In genomic region chrX:11632011-11632410, GRCm38 (mm10) we compare ENCODE assay signal across 8 mouse cellular contexts.
A peak's percentile ranks its signal among the peaks of the same experiment; 100 is the strongest.
DNase-seq lines count a peak whose midpoint lies in the region; ATAC-seq lines count a peak whose summit lies in the region.

No protein-coding gene starts in this region.

- no peak overlapping the region for H3K4me3 ChIP-seq in liver, embryonic 15.5 days (replicated peaks)

- DNase-seq in cerebellum, postnatal 10 days: peak; percentile 26 to 59
- DNase-seq in cerebellum, adult 9-11 months: no peak
- peak; percentile 40 for DNase-seq in right cerebral cortex, adult 18-20 months
- no peak for DNase-seq in right cerebral cortex, postnatal 14 days
- DNase-seq in thymus, postnatal 25 days: peak; percentile 21
- DNase-seq in cerebellum, adult 11-12 months: no peak
- DNase-seq in right cerebral cortex, postnatal 36 days (ENCODE audit: low spot score in 2 of 2): no peak

- H3K9me3 ChIP-seq in liver, embryonic 15.5 days (replicated peaks): no peaks in the 10 kb centered on the region

- WGBS in liver, embryonic 15.5 days (ENCODE audit: insufficient replicate concordance): 14% methylated on average over 14 of the region's 14 CpGs

- H3K27ac ChIP-seq in liver, embryonic 15.5 days (replicated peaks): no peak overlapping the region

- peak overlapping the region; percentile 38 for H3K4me2 ChIP-seq in liver, embryonic 15.5 days

- H3K27me3 ChIP-seq in liver, embryonic 15.5 days: peaks cover 3% of the 10 kb centered on the region; the same call in 1 of the 2 replicates

- H3K9ac ChIP-seq in liver, embryonic 15.5 days: no peak overlapping the region

- ATAC-seq in liver, embryonic 15.5 days (ENCODE audit: insufficient read depth): no peak

- H3K36me3 ChIP-seq in liver, embryonic 15.5 days (replicated peaks): no peaks in the 10 kb centered on the region

- no peaks in the 10 kb centered on the region for H3K4me1 ChIP-seq in liver, embryonic 15.5 days (replicated peaks)

Comparison
In these comparisons a context has a peak if more than half of its experiments do, and no peak if none do; other contexts are left out.
1. DNase-seq: peak in cerebellum, postnatal 10 days (2 of 2), right cerebral cortex, adult 18-20 months (single experiment) and thymus, postnatal 25 days (single experiment); none in cerebellum, adult 9-11 months (single experiment), right cerebral cortex, postnatal 14 days (single experiment), cerebellum, adult 11-12 months (single experiment) and right cerebral cortex, postnatal 36 days (0 of 2).